Mouse (Mus musculus) neural tube, embryonic 14.5 days (tissue): ENCODE measurements around the gene Ppp1cc. TPM values are rescaled to one million over a fixed set of nuclear protein-coding genes. Genes with fewer than 3 reads are reported as not detected.
A peak's percentile ranks its signal among the peaks of the same experiment; 100 is the strongest.

Experiments used
- ATAC-seq: fragments of 200-750 bp; cut with Nextera tagmentation; 2 replicates; pipeline ENCODE4 v1.8.0; 2017; ENCODE audit warnings: low read depth, mild to moderate bottlenecking, moderate TSS enrichment, moderate library complexity
- H3K27ac ChIP-seq: fragments of 300-500 bp; sonication (generic); 2 replicates; pipeline ENCODE4 v1.5.1; 2014; ENCODE audit warnings: low read depth, mild to moderate bottlenecking, control low read depth, low read length, moderate library complexity, mixed read lengths
- H3K27me3 ChIP-seq: fragments of 300-500 bp; sonication (generic); 2 replicates; pipeline ENCODE4 v1.6.1; 2014; ENCODE audit warnings: low read length; ENCODE audit not compliant: control insufficient read depth, insufficient read depth
- H3K36me3 ChIP-seq: fragments of 300-500 bp; sonication (generic); 2 replicates; pipeline ENCODE4 v1.6.1; 2014; ENCODE audit warnings: low read length, mixed read lengths; ENCODE audit not compliant: control insufficient read depth, insufficient read depth
- H3K4me1 ChIP-seq: fragments of 300-500 bp; sonication (generic); 2 replicates; pipeline ENCODE4 v1.6.1; 2014; ENCODE audit warnings: low read length; ENCODE audit not compliant: control insufficient read depth, insufficient read depth
- H3K4me2 ChIP-seq: fragments of 300-500 bp; sonication (generic); 2 replicates; pipeline ENCODE4 v1.6.1; 2014; ENCODE audit warnings: mild to moderate bottlenecking, low read depth, low read length, control low read depth
- H3K4me3 ChIP-seq: fragments of 300-500 bp; sonication (generic); 2 replicates; pipeline ENCODE4 v1.5.1; 2014; ENCODE audit warnings: low read depth, low read length, control low read depth, mixed read lengths
- H3K9ac ChIP-seq: fragments of 300-500 bp; sonication (generic); replicated peaks from 2 replicates; pipeline ENCODE4 v1.6.1; 2014; ENCODE audit warnings: low read depth, mild to moderate bottlenecking, control low read depth, low read length, mixed read lengths
- H3K9me3 ChIP-seq: fragments of 300-500 bp; sonication (generic); 2 replicates; pipeline ENCODE4 v1.6.1; 2016; ENCODE audit warnings: low read length; ENCODE audit not compliant: control insufficient read depth
- WGBS: fragments of 180-500 bp; shearing (Covaris S2); extraction: QIAGEN DNeasy Blood & Tissue Kit; methylation state at CpG from one replicate; pipeline ENCODE4 v1.1.7; 2014; 5-methylcytosine and 5-hydroxymethylcytosine counted together
- polyA plus RNA-seq: library from polyadenylated mRNA; unstranded; fragments of >200 nt; fragmentation: Nextera tagmentation; extraction: Ambion mirVana; gene quantifications from 2 replicates; pipeline ENCODE4 v1.2.1, GENCODE M21; 2014

Ppp1cc gene
- polyA plus RNA-seq, 1 experiment from 2014 or later, result 202 TPM

DNA sequence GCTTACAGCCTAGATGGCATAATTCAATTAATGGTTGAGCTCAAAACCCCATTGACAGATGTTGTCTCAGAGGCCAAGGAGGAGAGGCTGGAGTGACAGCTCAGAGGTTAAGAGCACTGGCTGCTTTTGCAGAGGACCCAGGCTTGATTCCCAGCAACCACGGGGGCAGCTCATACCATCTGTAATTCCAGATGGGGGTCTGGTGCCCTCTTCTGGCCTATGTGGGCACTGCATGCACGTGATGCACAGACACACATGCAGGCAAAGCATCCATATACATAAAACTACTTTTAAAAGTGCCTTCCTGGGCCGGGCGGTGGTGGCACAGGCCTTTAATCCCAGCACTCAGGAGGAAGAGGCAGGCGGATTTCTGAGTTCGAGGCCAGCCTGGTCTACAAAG is 41.8 kb upstream of the Ppp1cc start:
- H3K4me1 ChIP-seq, result no peaks in the 10 kb centered on the region
- H3K9me3 ChIP-seq, result no peaks in the 10 kb centered on the region
- H3K9ac ChIP-seq, result no peak overlapping the region
- no peak overlapping the region for H3K4me3 ChIP-seq
- H3K27me3 ChIP-seq, result no peaks in the 10 kb centered on the region
- H3K27ac ChIP-seq, result no peak overlapping the region
- no peak overlapping the region for H3K4me2 ChIP-seq
- no peaks in the 10 kb centered on the region for H3K36me3 ChIP-seq
- no peak for ATAC-seq
- WGBS, result 86% methylated on average over 6 of the region's 6 CpGs

DNA sequence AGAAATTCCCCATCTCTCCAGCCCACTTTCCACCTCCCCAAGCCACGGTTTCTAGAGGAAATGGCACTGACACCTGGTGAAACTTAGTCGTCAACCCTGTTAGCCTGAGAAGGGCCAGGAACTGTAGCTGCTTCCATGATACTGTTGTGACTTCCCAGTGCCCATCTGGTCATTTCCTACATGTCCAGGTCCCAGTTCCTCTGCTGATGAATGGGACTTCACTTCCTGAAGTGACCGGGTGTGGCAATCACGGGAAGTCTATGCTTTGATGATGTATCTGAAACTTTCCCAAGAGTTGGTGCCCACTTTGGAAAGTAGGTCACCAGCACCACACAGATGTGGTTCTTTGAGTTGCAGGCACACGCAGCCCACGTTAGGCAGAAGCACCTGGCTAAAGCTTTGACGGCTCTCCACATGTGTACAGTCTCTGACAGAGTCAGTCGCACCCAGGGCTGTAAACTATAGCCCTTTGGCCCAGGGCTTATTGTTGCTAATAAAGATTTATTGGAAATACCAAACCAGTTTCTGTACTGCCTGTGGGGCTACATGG is 32.8 kb upstream of the Ppp1cc start:
- no peak overlapping the region for H3K4me3 ChIP-seq
- H3K36me3 ChIP-seq, result no peaks in the 10 kb centered on the region
- ATAC-seq, result no peak
- WGBS, result 78% methylated on average over 8 of the region's 8 CpGs
- no peak overlapping the region for H3K4me2 ChIP-seq
- no peak overlapping the region for H3K9ac ChIP-seq
- no peaks in the 10 kb centered on the region for H3K4me1 ChIP-seq
- H3K27ac ChIP-seq, result no peak overlapping the region
- H3K27me3 ChIP-seq, result no peaks in the 10 kb centered on the region
- no peaks in the 10 kb centered on the region for H3K9me3 ChIP-seq

DNA sequence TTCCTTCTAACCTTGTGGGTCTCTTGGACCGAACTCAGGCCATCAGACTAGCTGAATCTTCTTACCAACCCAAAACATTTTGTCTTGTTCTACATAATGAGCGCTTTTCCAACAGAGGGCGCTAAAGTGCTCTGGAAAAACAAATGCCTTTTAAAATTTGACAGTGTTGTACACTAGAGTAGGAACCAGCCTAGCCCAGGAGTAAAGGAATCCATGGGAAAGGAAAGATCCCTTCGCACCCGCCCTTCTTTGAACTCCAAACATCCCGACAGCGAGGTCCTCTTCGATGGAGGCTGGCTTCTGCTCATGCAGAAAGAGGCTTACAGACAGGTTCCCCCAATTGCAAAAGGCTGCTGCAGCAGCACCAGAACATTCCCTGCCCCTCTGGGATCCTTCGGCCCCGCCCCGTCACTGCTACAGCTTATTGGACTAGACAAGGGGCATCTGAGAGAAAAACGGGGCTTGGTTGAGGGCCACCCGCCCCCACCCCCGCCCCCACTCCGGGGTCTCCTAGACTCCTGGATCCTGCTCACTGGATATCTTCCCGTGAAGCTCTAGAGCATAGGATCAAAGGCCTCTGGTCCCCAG is 28.9 kb upstream of the Ppp1cc start:
- H3K9me3 ChIP-seq, result no peaks in the 10 kb centered on the region
- no peak overlapping the region for H3K9ac ChIP-seq
- H3K27ac ChIP-seq, result no peak overlapping the region
- H3K36me3 ChIP-seq, result no peaks in the 10 kb centered on the region
- H3K4me1 ChIP-seq, result peaks cover 4% of the 10 kb centered on the region; the same call in 1 of the 2 replicates
- 0 out of 2 replicates have a peak, but pooled peaks cover 2% of the 10 kb centered on the region for H3K27me3 ChIP-seq
- ATAC-seq, result peak; percentile 38; the same call in 1 of the 2 replicates
- no peak overlapping the region for H3K4me3 ChIP-seq
- 30% methylated on average over 16 of the region's 16 CpGs for WGBS
- no peak overlapping the region for H3K4me2 ChIP-seq

DNA sequence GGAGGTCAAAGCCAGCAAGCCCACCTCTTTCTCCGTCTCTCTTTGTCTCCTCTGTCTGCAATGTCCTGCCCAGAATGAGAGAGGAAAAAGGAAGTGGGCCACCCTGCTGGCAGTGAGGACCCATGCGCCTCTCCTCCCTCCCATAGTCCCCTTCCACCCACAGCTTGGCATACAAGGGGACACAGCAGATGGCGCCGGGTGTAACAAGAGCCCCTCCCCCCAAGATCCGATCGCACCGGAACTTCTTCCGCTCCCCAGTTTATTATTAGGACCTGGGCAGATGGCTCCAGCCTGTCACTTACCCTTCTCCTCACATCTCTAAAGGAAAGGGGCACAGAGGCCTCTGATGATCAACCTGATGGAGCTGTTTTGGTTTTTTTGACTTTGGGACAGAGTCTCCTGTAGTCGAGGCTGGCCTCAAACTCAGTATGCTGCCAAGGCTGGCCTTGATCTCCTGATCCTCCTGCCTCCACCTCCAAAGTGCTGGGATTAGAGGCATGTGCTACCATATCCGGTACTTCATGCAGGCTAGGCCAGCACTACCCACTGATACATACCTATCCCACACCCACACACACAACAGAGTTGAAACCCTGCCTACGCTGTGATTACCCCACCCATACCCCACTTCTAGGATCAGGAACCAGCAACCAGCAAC is 27.6 kb upstream of the Ppp1cc start:
- 0 out of 2 replicates have a peak, but pooled peaks cover 2% of the 10 kb centered on the region for H3K27me3 ChIP-seq
- no peaks in the 10 kb centered on the region for H3K9me3 ChIP-seq
- H3K4me3 ChIP-seq, result no peak overlapping the region
- H3K4me1 ChIP-seq, result peaks cover 4% of the 10 kb centered on the region; the same call in 1 of the 2 replicates
- no peak overlapping the region for H3K27ac ChIP-seq
- H3K36me3 ChIP-seq, result no peaks in the 10 kb centered on the region
- no peak overlapping the region for H3K4me2 ChIP-seq
- no peak overlapping the region for H3K9ac ChIP-seq
- no peak for ATAC-seq
- WGBS, result 80% methylated on average over 11 of the region's 11 CpGs

DNA sequence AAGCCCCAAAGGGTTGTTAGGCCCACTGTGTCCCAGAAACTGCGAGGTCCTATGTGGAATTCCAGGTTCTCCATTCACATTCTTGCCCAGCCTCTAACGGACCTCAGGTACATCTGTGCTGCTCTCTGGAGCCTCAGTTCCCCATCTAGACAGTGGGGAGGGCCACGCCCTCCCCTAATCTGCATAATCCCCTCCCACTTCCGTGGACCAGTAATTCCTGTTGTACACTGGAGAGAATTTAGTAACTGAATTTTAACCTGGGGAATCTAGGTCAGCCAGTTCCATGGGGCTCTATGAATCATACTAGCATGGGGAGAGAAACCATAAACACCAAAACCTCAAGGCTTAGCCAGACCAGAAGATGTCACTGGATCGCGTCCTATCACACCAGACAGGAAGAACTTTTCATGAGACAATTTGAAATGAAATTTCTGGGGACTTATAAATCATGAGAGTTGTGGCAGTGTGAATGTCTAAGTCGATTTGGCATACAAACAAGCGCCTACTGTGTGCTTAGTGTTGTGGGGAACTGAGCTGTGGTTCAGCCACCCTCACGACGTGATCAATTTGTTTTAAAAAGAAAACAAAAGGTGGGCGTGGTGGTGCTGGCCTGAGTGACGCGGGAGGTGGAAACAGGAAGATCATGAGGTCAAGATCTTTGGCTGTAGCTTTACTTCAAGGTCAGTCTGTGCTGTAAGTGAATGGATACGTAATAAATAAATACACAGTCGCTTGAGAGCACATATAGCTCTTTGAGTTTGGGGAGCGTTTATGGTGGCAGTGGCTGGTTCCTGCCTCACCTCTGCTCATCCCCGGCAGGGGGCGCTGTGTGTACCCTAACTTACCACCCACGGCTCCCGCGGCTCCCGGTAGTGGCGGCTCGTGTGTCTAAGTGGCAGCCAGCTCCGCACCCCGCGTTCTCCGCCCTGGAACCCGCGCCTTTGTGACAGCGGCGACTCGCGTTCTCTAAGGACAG is 26.7 kb upstream of the Ppp1cc start:
- Histone ChIP-seq H3K9ac (peak overlapping the region; percentile 32; the same call in 1 of the 2 replicates), H3K4me3 (peak overlapping the region; percentile 22; the same call in 1 of the 2 replicates), H3K36me3 (no peaks in the 10 kb centered on the region), H3K27me3 (0 out of 2 replicates have a peak, but pooled peaks cover 2% of the 10 kb centered on the region), H3K27ac (no peak overlapping the region), H3K4me2 (peak overlapping the region; percentile 55), H3K9me3 (no peaks in the 10 kb centered on the region), H3K4me1 (peaks cover 4% of the 10 kb centered on the region; the same call in 1 of the 2 replicates)
- 12% methylated on average over 34 of the region's 34 CpGs for WGBS
- ATAC-seq, result peak; percentile 49; the same call in 1 of the 2 replicates

DNA sequence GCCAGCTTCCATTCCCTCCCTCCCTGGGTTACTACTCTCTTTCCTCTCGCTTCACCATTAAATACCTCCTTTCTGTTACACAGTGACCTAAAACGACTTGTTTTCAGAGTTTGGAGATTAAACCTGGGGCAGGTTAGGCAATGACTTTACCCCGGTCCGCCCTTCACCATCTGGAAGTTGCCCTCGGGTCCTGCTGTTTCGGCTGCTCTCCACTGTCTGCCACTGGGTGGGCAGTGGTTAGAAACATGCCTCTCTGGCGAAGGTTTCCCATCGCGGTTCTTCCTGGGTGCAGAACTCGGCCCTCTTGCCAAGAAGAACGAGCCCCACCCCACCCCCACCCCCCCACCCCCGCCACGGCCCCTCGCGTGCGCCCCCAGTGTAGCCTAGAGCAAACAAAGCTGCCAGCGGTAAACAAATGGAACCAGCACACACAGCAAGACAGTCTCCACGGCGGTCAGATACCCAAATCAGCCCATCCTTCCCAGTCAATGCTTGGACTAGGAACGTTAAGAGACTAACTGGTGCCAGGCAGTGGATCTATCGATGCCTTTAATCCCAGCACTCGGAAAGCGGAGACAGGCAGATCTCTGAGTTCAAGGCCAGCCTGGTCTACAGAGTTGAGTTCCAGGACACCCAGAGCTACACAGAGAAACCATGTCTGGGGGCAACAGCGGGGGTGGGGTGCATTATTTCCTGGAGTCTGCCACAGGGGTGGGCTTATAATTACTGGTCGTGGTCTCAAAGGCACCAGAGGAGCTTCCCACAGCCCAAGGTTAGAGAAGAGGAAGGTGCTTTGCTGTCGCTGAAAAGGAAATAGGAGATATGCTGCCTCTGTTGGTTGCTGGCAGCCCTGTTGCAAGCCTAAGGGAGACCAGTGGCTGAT is 25.7 kb upstream of the Ppp1cc start:
- Histone ChIP-seq H3K4me3 (peak overlapping the region; percentile 22; the same call in 1 of the 2 replicates), H3K27me3 (0 out of 2 replicates have a peak, but pooled peaks cover 2% of the 10 kb centered on the region), H3K36me3 (no peaks in the 10 kb centered on the region), H3K4me1 (peaks cover 4% of the 10 kb centered on the region; the same call in 1 of the 2 replicates), H3K9ac (peak overlapping the region; percentile 32; the same call in 1 of the 2 replicates), H3K27ac (no peak overlapping the region), H3K4me2 (peak overlapping the region; percentile 55), H3K9me3 (no peaks in the 10 kb centered on the region)
- no peak for ATAC-seq
- WGBS, result 26% methylated on average over 26 of the region's 26 CpGs

DNA sequence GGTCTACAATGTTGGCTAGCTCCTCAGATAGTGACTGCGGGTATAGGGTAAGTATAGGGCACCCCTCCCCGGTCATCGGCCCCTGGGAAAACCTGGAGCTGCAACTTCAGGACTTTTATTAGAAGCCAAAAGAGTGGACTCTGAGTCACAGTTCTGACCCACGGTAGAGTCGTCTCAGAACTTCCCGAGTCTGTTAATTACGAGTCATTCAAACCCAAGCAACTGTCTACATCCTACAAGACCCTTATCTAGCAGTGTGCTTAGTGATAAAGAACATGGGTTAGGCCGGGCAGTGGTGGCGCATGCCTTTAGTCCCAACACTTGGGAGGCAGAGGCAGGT is 25.1 kb upstream of the Ppp1cc start:
- Histone ChIP-seq H3K4me3 (no peak overlapping the region), H3K9ac (no peak overlapping the region), H3K4me1 (peaks cover 4% of the 10 kb centered on the region; the same call in 1 of the 2 replicates), H3K27me3 (0 out of 2 replicates have a peak, but pooled peaks cover 2% of the 10 kb centered on the region), H3K4me2 (no peak overlapping the region), H3K9me3 (no peaks in the 10 kb centered on the region), H3K27ac (no peak overlapping the region), H3K36me3 (no peaks in the 10 kb centered on the region)
- 91% methylated on average over 9 of the region's 9 CpGs for WGBS
- ATAC-seq, result no peak
